Mouse (Mus musculus): ENCODE results near the gene Efr3b. TPM values are rescaled to one million over a fixed set of nuclear protein-coding genes. Genes with fewer than 3 reads are reported as not detected.

Efr3b gene
- total and polyA plus RNA-seq, 2 experiments: 0.09 to 0.16 TPM

DNA sequence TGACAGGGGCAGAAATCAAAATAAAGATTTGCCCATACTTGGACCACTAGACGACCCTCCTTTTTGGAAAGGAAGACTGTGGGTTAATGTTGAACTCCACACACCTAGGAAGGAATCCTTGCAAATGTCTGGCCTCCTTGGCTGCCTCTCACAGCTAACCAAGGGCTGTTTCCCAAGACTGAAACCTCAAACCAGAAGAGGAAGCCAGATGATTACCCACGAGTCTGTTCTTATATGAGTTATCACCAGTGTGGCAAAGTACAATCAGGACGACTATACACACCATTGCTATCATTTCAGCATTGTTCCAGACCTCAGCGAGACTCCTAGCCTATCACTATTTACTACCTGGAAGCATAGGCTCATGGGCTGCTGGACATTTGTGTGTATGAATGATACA lies 9.7 kb downstream of the Efr3b start:
- H3K27ac ChIP-seq (replicated peaks; ENCODE audit: insufficient read depth, low read depth, low read length): no peak overlapping the region
- H3K4me3 ChIP-seq (ENCODE audit: insufficient read depth, low read depth, low read length): no peak overlapping the region
- H3K27me3 ChIP-seq (ENCODE audit: control insufficient read depth, insufficient read depth, low read length): no peaks in the 10 kb centered on the region
- H3K4me1 ChIP-seq (ENCODE audit: control insufficient read depth, insufficient read depth, low read length): no peaks in the 10 kb centered on the region
- WGBS: 67% methylated on average over 4 of the region's 4 CpGs
- H3K9ac ChIP-seq (ENCODE audit: low read depth, low read length): no peak overlapping the region
- no peak for DNase-seq (ENCODE audit: extremely low read depth, low read depth, low spot score)
- no peaks in the 10 kb centered on the region for H3K79me2 ChIP-seq (ENCODE audit: control insufficient read depth, insufficient read depth, low read length)
- H3K36me3 ChIP-seq (ENCODE audit: control insufficient read depth, insufficient read depth, low read length): no peaks in the 10 kb centered on the region
- no peak for TF ChIP-seq POLR2A (IDR thresholded peaks at IDR 0.05; ENCODE audit: extremely low read depth, insufficient read depth, low read length)
- TF ChIP-seq CTCF (IDR thresholded peaks at IDR 0.05; ENCODE audit: low read depth, low read length): no peak

GRCm38 (mm10) chr12:4028516-4028915 lies 10.2 kb downstream of the Efr3b start:
- no peak overlapping the region for H3K4me3 ChIP-seq (ENCODE audit: insufficient read depth, low read depth, low read length)
- no peaks in the 10 kb centered on the region for H3K36me3 ChIP-seq (ENCODE audit: control insufficient read depth, insufficient read depth, low read length)
- H3K4me1 ChIP-seq (ENCODE audit: control insufficient read depth, insufficient read depth, low read length): no peaks in the 10 kb centered on the region
- TF ChIP-seq CTCF (IDR thresholded peaks at IDR 0.05; ENCODE audit: low read depth, low read length): no peak
- TF ChIP-seq POLR2A (IDR thresholded peaks at IDR 0.05; ENCODE audit: extremely low read depth, insufficient read depth, low read length): no peak
- 74% methylated on average over 11 of the region's 11 CpGs for WGBS
- no peak overlapping the region for H3K27ac ChIP-seq (replicated peaks; ENCODE audit: insufficient read depth, low read depth, low read length)
- H3K27me3 ChIP-seq (ENCODE audit: control insufficient read depth, insufficient read depth, low read length): no peaks in the 10 kb centered on the region
- no peak for DNase-seq (ENCODE audit: extremely low read depth, low read depth, low spot score)
- no peak overlapping the region for H3K9ac ChIP-seq (ENCODE audit: low read depth, low read length)
- H3K79me2 ChIP-seq (ENCODE audit: control insufficient read depth, insufficient read depth, low read length): no peaks in the 10 kb centered on the region

DNA sequence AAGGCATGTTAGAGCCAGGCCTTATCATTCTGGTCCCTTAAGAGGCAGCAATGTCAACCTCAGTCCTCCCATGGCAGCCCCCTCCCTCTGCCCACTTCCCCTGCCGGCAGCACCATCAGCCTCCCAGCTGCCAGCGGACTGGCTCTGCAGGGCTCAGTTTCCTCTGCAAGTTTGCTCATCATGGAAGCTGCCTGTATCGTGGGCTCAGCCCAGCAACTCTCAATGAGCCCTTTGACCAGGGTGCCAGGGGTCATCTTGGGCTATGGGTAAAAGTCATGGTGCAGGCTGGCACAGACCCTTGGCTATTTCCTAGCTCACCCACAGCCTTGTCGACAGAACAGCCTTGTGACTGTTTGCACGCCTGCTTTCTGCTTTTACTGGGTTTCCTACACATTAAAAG lies 14.4 kb downstream of the Efr3b start:
- Histone ChIP-seq H3K9ac (ENCODE audit: low read depth, low read length) (no peak overlapping the region), H3K27me3 (ENCODE audit: control insufficient read depth, insufficient read depth, low read length) (no peaks in the 10 kb centered on the region), H3K27ac (replicated peaks; ENCODE audit: insufficient read depth, low read depth, low read length) (no peak overlapping the region), H3K79me2 (ENCODE audit: control insufficient read depth, insufficient read depth, low read length) (no peaks in the 10 kb centered on the region), H3K4me1 (ENCODE audit: control insufficient read depth, insufficient read depth, low read length) (no peaks in the 10 kb centered on the region), H3K36me3 (ENCODE audit: control insufficient read depth, insufficient read depth, low read length) (no peaks in the 10 kb centered on the region), H3K4me3 (ENCODE audit: insufficient read depth, low read depth, low read length) (no peak overlapping the region)
- WGBS: 66% methylated on average over 5 of the region's 5 CpGs
- no peak for TF ChIP-seq CTCF (IDR thresholded peaks at IDR 0.05; ENCODE audit: low read depth, low read length)
- TF ChIP-seq POLR2A (IDR thresholded peaks at IDR 0.05; ENCODE audit: extremely low read depth, insufficient read depth, low read length): no peak
- DNase-seq (ENCODE audit: extremely low read depth, low read depth, low spot score): no peak

- TF ChIP-seq CTCF (IDR thresholded peaks at IDR 0.05; ENCODE audit: low read depth, low read length): no peak
- no peak for TF ChIP-seq POLR2A (IDR thresholded peaks at IDR 0.05; ENCODE audit: extremely low read depth, insufficient read depth, low read length)
- WGBS: 96% methylated on average over 14 of the region's 14 CpGs
- no peaks in the 10 kb centered on the region for H3K79me2 ChIP-seq (ENCODE audit: control insufficient read depth, insufficient read depth, low read length)
- no peaks in the 10 kb centered on the region for H3K27me3 ChIP-seq (ENCODE audit: control insufficient read depth, insufficient read depth, low read length)
- no peaks in the 10 kb centered on the region for H3K36me3 ChIP-seq (ENCODE audit: control insufficient read depth, insufficient read depth, low read length)
- no peak overlapping the region for H3K9ac ChIP-seq (ENCODE audit: low read depth, low read length)
- no peaks in the 10 kb centered on the region for H3K4me1 ChIP-seq (ENCODE audit: control insufficient read depth, insufficient read depth, low read length)
- DNase-seq (ENCODE audit: extremely low read depth, low read depth, low spot score): no peak
- H3K4me3 ChIP-seq (ENCODE audit: insufficient read depth, low read depth, low read length): no peak overlapping the region
- no peak overlapping the region for H3K27ac ChIP-seq (replicated peaks; ENCODE audit: insufficient read depth, low read depth, low read length)
Observed at GRCm38 (mm10) chr12:4023501-4023900, 15.2 kb downstream of the Efr3b start.

- H3K9ac ChIP-seq (ENCODE audit: low read depth, low read length): no peak overlapping the region
Observed at GRCm38 (mm10) chr12:4022845-4023244, 15.9 kb downstream of the Efr3b start.

DNA sequence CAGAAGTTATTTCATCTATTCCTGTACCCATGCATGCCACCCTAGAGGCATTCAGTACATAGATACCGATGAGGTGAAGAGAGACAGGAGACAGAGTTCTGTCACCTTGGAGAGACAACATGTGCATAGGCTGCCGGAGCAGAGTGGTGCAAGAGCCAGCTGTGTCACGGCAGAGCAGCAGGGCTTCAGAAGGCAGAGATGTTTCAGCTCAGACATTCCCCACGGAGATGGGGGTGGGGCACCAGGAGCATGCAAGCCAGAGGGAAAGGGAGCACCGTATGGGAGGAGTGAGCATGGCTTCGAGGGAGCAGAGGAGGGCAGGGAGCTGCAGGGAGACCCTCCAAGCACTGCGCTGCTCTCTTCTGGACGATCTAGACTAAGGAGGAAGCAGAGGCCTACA lies 18.2 kb downstream of the Efr3b start:
- Histone ChIP-seq H3K4me3 (ENCODE audit: insufficient read depth, low read depth, low read length) (no peak overlapping the region), H3K27me3 (ENCODE audit: control insufficient read depth, insufficient read depth, low read length) (no peaks in the 10 kb centered on the region), H3K9ac (ENCODE audit: low read depth, low read length) (no peak overlapping the region), H3K4me1 (ENCODE audit: control insufficient read depth, insufficient read depth, low read length) (no peaks in the 10 kb centered on the region), H3K36me3 (ENCODE audit: control insufficient read depth, insufficient read depth, low read length) (no peaks in the 10 kb centered on the region), H3K27ac (replicated peaks; ENCODE audit: insufficient read depth, low read depth, low read length) (no peak overlapping the region), H3K79me2 (ENCODE audit: control insufficient read depth, insufficient read depth, low read length) (no peaks in the 10 kb centered on the region)
- TF ChIP-seq POLR2A (IDR thresholded peaks at IDR 0.05; ENCODE audit: extremely low read depth, insufficient read depth, low read length) (no peak), CTCF (IDR thresholded peaks at IDR 0.05; ENCODE audit: low read depth, low read length) (no peak)
- WGBS: 71% methylated on average over 8 of the region's 8 CpGs
- DNase-seq (ENCODE audit: extremely low read depth, low read depth, low spot score): no peak

More at GRCm38 (mm10) chr12:4022845-4023244, 15.9 kb downstream of the Efr3b start:
- no peaks in the 10 kb centered on the region for H3K36me3 ChIP-seq (ENCODE audit: control insufficient read depth, insufficient read depth, low read length)
- 71% methylated on average over 7 of the region's 7 CpGs for WGBS
- DNase-seq (ENCODE audit: extremely low read depth, low read depth, low spot score): no peak
- no peak overlapping the region for H3K27ac ChIP-seq (replicated peaks; ENCODE audit: insufficient read depth, low read depth, low read length)
- no peaks in the 10 kb centered on the region for H3K4me1 ChIP-seq (ENCODE audit: control insufficient read depth, insufficient read depth, low read length)
- H3K27me3 ChIP-seq (ENCODE audit: control insufficient read depth, insufficient read depth, low read length): no peaks in the 10 kb centered on the region
- TF ChIP-seq CTCF (IDR thresholded peaks at IDR 0.05; ENCODE audit: low read depth, low read length): no peak
- TF ChIP-seq POLR2A (IDR thresholded peaks at IDR 0.05; ENCODE audit: extremely low read depth, insufficient read depth, low read length): no peak
- no peak overlapping the region for H3K4me3 ChIP-seq (ENCODE audit: insufficient read depth, low read depth, low read length)
- no peaks in the 10 kb centered on the region for H3K79me2 ChIP-seq (ENCODE audit: control insufficient read depth, insufficient read depth, low read length)
